Mouse (Mus musculus) neutrophil, adult 5-6 weeks (primary cell): ENCODE measurements around the gene Chaf1a. TPM values are rescaled to one million over a fixed set of nuclear protein-coding genes. Genes with fewer than 3 reads are reported as not detected.

Experiments used
- ATAC-seq: fragments of 151-379, 151-347 bp; 2 replicates; pipeline ENCODE4 v1.8.0; 2017; ENCODE audit warnings: mild to moderate bottlenecking, moderate TSS enrichment; ENCODE audit not compliant: insufficient number of reproducible peaks, poor library complexity, low FRiP score, severe bottlenecking; ENCODE audit errors: extremely low read depth
- total RNA-seq: library from RNA; stranded (forward); fragments of 200-1000 nt; gene quantifications from 2 replicates; pipeline ENCODE4 v1.2.3, GENCODE M21; 2017

Gene Chaf1a
- total RNA-seq = 1.4 TPM in 2 replicates

DNA sequence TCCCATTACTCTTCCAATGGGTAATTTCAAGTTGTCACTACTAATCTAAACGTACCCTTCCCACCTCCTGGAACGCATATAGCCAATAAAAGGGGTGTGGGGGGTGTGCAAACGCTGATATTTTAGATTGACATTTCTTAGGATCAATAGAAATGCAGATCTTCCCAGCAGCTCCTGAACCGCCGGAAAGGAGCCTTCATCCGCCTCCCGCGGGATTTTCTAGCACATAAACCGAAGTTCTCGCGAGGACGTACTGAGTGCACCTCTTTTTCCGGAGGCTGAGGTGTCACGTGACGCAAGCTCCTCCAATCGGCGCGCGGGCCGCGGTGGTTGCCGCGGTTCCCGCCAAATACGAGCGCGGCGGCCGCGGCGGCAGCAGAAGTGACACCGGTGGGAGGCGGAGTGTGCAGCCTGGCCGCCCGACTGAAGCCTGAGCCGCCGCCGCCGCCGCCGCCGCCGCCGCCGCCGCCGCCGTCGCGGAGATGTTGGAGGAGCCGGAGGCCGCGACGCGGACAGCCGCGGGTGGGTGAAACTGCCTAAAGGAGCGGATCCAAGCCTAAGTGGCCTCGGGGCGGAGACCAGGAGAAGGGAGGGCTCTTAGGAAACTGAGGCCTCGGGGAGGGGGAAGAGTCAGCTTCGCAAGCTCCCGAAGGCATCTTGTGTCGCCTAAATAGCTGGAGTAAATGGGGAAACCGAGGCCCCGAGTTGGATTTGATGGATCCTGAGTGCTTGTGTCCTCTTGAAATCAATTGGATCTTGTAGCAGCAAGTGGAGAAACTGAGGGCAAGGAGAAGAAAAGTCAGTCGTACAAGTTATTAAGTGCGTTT is at the start of gene Chaf1a:
TSS of gene Chaf1a (plus strand) at position 410 of the 827 bp plus-strand sequence.
- ATAC-seq = peak; percentile 49

DNA sequence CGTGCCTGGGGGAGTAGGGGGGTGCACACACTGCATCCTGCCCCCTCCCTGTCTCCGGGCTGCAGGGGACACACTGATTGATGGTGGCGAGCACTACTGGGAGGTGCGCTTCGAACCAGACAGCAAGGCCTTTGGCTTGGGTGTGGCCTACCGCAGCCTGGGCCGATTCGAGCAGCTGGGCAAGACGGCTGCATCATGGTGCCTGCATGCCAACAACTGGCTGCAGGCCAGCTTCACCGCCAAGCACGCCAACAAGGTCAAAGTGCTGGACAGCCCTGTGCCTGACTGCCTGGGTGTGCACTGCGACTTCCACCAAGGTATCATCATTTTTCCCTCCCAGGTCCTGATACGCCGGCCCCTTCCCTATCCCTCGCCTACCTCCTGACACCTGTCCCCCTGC is 44.2 kb upstream of the Chaf1a start:
- no peak for ATAC-seq

DNA sequence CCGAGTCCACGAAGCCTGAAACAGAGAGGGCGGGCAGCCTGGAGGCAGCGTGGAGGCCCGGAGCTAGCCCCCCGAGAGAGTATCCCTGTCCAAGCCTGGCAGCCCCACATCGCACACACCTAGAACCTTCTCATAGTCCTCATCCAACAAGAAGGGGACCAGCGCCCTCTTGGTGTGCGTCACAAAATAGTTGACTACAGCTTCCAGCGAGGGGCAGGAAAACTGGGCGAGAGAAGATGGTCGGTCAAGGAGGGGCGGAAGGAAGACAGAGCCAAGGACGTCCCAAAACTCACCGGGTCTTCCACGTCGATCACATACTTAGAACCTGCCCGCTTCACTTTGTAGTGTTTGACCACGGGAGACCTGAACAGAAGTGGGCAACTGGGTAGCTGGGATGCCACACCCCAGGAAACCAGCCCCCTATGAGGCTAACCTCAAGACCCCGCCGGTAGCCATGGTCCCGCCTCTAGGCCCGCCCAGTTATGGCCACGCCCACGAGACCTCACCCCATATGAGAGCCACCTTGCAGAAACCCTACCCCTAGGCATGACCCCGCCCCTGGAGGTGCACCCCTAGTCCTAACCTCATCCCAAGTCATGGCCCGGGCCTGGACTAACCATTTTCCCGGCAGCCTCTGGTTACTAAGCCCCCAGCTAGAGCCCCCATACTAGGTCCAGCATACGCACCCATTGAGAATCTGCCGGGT is 40.3 kb upstream of the Chaf1a start:
- ATAC-seq = no peak

DNA sequence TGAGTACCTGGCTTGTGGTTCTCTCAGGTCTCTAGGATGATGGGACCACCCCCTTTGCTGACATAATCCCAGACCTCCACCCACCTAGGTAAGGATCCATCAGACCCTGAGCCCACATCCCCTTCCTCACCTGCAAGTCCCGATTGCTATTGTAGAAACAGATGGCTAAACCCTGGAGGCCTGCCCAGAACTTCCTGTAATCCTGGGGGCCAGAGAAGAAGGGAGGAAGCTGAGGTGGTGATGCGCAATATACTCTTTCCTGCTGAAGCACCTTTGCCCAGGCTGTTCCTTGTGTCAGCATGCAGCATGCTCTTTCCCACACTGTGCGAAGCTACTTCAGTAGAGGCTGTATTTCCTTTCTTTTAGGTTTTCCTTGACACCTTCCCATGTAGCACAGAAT is 37.2 kb upstream of the Chaf1a start:
- ATAC-seq = no peak

DNA sequence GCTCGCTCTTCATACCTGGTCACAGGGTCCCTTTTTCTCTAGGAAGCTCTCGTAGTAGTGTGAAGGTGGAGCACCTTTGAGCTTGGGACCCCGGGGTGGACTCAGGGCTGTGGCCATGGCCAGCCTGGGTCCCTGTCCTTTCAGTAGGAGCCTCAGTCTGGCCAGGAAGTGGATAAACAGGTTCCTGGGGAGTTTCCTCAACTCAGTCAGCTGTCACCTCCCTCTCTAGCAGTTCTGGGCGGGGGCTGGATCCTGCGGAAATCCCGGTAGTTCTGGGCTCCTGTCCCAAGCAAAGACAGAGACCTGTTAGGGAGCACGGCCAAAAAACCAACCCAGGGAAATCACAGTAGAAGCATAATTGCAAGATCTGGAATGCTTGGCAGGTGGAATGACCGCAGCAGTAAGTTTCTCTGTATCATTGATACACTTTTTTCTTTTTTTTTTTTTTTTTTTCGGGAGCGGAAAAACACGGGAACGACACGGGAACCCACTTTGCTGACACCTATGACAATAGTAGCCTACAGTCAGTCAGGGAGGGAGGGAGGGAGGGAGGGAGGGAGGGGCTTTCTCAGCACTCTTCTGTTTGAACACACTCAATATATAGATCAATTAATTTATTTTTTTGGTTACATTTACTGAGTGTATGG is 34.7 kb upstream of the Chaf1a start, which contains the start of the genes Stap2 and Mpnd:
TSS of gene Stap2 (minus strand) at position 170 of the 647 bp plus-strand sequence.
TSS of gene Mpnd (plus strand) at position 297 of the 647 bp plus-strand sequence.
- ATAC-seq = no peak

DNA sequence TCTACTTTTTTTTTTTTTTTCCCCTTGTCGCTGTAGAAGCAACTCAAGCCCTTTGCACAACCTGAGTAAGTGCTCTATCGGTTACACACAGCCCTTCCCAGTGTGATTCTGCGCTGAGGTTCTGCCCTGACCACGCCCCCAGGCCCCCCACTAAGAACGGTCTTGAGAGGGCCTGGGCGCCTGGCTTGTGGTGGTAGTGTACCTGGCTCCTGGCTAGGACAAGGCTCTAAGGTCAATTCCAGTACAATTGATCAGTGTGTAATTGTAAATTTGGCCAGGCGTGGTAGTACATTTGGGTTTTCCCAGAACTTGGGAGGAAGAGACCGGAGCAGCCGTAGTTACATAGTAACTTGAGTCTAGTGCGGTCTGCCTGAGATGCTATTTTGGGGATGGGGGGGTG is 33.3 kb upstream of the Chaf1a start:
- no peak for ATAC-seq

DNA sequence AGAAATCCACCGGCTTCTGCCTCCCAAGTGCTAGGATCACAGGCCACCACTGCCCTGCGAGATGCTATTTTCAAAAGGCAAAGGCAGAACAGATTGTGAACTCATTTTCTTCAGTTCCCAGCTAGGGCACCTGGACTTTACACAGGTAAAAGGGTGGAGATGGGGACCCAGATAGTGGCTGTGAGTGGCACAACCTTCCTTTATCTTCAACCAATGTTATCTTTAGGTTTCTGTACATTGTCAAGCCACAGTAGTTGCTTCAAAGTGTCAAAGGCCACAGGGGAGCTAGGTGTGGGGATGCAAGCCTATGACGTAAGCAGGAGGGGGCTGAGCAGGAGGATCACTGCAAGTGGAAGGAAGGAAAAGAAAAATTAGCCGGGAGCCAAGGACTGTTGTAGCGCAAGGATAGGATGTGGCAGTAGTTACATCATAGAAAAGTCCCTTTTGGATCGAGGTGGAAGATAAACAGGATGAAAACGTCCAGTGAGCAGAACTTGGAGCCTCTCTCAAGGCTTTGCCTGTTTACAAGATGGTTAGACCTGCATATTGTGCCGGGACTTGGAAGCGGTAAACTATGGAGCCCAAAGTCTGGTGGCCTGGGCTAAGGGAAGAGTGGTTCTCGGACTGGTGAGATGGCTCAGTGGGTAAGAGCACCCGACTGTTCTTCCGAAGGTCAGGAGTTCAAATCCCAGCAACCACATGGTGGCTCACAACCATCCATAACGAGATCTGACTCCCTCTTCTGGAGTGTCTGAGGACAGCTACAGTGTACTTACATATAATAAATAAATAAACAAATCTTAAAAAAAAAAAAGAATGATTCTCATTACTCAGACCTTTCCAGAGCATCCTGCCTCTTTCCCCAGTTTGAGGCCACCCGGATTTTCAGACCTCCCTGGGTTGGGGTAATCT is 32.5 kb upstream of the Chaf1a start:
- no peak for ATAC-seq

DNA sequence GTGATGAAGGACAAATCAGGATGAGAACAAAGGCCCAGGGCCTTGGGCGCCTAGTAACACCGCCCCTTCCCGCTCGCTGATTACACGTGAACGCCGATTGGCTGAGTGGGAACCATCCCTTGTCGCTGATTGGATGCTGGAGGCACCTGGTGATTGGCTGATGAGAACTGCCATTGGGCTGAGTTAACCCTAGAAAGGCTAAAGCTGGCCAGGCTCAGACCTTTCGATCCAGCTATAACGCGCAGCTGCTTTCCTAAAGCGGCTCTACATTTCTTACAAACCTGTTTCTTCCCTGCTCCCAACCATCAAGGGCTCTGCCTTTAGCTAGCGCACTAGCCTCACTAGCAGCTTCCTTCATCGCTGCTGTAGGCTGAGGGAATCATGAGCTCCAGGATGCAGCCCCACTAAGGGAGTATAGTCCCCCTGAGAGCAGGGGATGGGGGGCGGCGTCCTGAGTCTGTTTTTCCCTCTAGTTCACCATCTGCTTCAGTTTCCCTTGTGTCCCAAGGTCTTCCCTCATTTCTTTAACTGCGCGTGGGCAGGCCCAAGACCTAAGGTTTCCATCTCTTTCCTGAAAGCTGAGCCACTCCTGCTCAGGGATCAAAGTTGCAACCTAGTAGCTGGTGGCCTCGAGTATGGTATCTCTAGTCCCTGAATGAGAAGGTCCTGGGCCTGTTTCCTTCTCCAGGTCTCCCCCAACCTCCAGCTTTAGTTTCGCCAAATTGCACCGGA is 31.7 kb upstream of the Chaf1a start:
- peak; percentile 88 for ATAC-seq

DNA sequence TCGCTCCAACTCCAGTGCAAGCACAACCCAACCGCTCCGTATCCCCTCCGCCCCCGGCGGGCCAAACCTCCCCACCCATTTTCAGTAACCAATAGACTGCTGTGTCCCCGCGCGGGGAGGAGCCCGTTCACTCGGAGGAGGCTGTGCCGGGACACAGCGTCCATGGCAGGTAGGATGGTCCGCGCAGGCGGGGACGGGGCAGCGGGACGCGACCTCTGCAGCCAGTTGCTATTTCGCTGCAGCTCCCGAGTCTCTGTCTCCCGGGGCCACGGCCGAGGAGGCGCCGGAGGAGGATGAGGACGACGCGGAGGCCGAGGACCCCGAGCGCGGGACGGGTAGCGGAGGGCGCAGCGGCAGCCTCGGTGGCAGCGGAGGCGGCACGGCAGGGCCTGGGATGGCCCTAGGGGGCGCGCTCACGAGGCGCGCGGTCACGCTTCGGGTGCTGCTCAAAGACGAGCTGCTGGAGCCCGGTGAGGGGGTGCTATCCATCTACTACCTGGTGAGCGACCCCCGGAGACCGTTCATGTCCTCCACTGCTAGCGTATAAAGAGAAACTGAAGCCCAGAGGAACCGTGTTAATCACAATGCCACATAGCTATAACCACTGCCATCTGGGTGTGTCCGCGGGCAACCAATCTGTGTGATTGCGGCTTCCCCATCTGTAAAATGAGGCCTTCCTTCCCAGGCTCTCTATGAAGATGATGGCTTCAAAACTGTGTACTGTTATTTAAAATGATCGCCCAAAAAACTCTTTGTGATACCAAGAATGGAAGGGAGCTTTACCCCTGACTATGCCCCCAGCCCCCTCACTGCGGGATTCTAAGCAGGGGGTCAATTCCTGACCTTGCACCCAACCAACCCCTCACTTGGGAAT is 30.9 kb upstream of the Chaf1a start:
- peak; percentile 81 for ATAC-seq

DNA sequence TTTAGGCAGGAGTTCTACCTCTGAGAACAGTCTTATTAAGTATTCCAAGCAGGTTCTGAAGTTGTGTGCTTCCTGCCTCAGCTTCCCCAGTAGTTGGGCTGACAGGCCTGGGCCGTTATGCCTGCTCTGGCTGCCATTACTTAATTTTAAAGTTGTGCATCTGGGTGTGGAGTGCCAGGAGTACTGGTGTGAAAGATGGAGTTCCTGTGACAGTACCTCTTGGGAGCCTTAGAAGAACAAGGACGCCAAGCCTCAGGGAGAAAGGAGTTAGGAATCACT is 30.3 kb upstream of the Chaf1a start:
- no peak for ATAC-seq

DNA sequence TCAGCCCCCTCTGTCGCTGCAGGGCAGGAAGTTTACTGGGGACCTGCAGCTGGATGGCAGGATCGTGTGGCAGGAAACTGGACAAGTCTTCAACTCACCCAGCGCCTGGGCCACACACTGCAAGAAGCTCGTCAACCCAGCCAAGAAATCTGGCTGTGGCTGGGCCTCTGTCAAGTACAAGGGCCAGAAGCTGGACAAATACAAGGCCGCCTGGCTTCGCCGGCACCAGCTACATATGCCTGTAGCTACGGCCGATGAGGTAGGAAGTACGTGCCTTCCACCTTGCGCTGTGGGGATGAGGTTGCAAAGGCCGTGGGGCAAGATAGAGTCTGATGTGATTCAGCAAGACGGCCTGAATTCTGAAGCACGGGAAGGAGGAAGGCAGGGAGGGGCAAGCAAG is 30.0 kb upstream of the Chaf1a start:
- no peak for ATAC-seq

DNA sequence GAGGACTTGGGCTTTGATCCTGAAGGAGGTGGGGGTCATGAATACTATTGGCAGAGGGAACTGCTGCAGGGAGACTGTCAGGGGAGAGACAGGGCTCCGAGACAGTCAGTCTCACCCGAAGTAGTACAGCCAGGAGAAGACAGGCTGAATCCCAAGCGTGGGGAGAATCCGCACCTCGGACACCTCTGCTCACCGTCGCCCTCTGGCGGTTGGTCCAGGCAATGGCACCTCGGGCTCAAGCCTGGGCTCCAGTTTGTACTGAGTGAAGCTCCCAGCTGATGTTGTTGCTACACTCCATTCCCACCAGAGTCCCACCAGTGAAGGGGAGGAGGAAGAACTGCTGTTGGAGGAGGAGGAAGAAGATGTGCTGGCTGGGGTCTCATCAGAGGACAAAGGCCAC is 29.6 kb upstream of the Chaf1a start:
- peak; percentile 43 for ATAC-seq

DNA sequence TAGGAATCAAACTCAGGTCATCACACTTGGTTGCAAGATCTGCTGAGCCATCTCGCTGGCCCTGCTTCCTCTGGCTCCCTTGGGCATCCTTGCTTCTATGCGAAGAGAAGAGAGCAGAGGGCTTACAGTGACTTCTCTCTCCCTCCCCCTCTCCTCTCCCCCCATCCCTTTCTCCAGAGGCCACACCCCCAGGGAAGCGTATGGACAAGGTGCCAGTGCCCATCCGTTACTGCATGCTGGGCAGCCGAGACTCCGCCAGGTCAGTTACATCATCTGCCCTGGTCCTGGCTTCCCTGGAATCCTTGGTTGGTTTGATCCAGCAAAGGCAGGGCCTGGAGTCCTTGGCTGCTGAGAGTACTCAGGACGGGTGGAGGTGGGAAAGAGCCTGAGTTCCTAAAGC is 28.8 kb upstream of the Chaf1a start:
- no peak for ATAC-seq

DNA sequence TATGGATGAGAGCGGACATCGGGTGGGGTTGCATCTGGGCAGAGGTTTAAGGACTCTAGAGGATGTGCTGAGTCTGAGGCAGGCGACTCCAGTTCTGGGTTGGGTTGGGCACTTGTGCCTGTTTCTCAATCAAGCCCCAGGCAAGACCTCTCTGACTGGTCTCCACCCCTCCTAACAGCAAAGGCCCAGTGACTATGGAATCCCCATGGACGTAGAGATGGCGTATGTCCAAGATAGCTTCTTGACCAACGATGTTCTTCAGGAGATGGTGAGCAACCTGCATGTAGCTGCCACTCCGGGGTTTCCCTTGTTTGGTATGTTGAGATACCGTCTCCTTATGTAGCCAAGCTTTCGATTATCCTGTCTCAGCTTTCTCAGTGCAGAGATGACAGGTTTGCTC is 24.9 kb upstream of the Chaf1a start:
- no peak for ATAC-seq

DNA sequence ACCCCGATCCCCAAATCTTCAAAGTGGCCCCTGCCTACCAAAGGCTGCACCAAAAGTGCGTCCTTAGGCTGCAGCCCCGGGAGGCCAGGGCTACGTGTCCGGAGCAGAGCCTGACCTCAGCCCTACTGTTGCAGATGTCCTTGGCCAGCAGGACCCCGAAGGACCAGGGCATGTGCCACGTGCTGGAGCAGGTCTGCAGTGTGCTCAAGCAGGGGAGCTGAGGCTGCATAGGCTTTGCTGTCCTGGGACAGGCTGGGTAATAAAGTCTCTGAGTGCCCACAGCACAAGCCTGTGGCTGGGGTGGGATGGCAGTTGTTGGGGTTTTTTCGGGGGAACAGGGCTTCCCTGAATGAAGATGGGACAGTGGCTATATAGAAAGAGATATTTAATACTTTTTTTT is 23.9 kb upstream of the Chaf1a start:
- ATAC-seq = no peak

DNA sequence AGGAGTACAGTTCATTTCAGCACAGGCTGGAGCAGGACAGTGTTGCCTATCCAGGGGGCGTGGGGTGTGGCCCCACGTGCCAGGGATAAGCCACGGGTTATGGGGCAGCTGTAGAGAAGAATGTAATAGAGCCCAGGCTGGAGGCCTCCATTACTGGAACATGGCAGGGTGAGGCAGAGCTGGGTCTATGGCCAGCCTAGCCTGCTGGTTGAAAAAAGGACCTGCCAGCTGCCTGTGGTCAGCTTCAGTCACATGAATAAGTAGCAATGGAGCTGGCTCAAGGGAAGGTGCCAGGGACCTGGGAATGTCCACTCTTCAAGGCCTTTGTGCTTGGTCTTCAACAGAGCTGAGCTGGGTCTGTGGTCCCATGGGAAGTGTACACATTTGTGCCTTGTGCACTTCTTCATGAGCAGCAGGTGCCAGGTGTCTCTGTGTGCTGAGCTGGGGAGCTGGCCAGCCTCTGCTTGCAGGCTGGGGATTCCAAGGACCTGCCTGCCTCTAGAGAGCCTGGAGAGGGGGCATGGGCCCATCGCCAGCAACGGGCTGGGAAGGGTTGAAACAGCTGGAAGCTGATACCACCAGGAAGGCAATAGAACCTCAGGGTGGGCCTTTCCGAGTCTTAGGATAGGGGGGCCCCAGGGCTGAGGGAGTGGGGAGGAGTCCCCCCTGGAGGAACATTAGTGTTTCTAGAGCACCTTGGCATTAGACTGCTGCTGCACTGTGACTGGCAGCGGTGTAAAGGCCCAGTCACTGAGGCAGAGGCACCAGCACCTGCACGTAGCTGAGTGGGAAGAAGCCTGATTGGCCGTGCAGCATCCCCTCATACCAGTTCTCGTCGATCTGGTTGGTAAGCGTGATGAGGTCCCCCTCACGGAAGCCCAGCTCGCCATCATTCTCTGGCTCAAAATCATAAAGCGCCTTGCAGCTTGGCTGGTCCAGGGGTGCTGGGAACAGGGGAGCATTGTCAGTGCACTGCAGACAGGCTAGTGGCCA is 23.1 kb upstream of the Chaf1a start:
- no peak for ATAC-seq
